Mouse (Mus musculus): Measurements from ENCODE around the gene Nckap1l. TPM values are rescaled to one million over a fixed set of nuclear protein-coding genes. Genes with fewer than 3 reads are reported as not detected.
A peak's percentile ranks its signal among the peaks of the same experiment; 100 is the strongest.

The Nckap1l gene
- polyA plus RNA-seq, 1 experiment from 2014 or later, result 2.2 TPM

- Histone ChIP-seq H3K9me3 (no peaks in the 10 kb centered on the region), H3K4me2 (replicated peaks) (no peak overlapping the region), H3K36me3 (no peaks in the 10 kb centered on the region), H3K27me3 (peaks cover 13% of the 10 kb centered on the region), H3K9ac (no peak overlapping the region), H3K4me1 (no peaks in the 10 kb centered on the region), H3K27ac (no peak overlapping the region), H3K4me3 (no peak overlapping the region)
- 9% methylated on average over 5 of the region's 5 CpGs for WGBS
- peak; percentile 39; the same call in 1 of the 2 replicates for ATAC-seq (ENCODE audit: low FRiP score, low read depth)
These were observed 76.8 kb downstream of the Nckap1l start for GRCm38 (mm10) chr15:103530372-103530771.

DNA sequence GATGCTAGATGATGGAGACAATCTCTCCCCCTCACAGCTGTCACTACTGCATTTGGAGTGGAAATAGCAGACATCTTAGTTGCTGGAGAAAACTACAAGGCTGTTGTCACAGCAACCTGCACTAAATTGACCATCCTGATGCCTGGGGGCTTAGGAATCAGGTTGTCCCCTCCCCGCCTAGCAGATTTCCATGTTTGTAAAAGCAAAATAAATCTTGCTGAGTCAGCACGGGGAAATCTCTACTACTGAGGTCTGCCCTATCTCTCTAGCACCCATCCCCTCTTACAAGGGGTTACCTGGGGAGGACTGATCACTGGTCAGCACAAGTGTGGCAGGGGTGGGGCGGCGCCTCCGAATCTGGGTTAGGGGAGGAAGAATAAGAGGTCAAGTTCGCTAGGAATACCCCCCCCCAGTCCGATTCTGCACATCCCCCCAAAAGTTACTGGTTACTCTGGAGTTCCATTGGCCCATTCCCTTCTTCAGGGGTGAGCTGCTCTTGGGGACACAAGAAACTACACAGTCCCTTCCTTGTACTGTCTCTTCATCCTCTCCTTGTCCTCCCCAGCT, 80.5 kb downstream of the Nckap1l start:
- WGBS, result 77% methylated on average over 7 of the region's 7 CpGs
- Histone ChIP-seq H3K4me2 (replicated peaks) (no peak overlapping the region), H3K9me3 (no peaks in the 10 kb centered on the region), H3K9ac (no peak overlapping the region), H3K27ac (no peak overlapping the region), H3K4me1 (peaks cover 23% of the 10 kb centered on the region), H3K27me3 (peaks cover 44% of the 10 kb centered on the region), H3K36me3 (no peaks in the 10 kb centered on the region), H3K4me3 (no peak overlapping the region)
- ATAC-seq (ENCODE audit: low FRiP score, low read depth), result no peak

DNA sequence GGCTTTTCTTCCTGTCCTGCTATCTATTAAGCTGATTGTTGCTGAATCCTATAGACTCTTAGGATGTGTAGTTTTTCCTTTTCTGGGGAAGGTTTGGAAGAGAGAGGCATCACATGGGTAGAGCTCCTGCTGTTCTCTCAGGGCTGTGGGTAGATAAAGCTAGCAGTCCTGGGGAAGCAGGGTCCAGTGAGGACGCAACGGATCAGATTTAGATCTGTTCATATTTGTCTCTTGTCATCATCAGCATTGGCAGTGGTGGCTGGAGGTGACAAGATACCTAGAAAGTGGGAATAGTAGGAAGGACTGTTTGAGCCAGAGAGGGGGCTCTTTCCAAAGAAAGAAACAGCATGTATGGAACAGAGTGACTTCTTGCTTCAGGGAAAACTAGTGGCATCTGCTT, 81.4 kb downstream of the Nckap1l start:
- Histone ChIP-seq H3K36me3 (no peaks in the 10 kb centered on the region), H3K27me3 (peaks cover 49% of the 10 kb centered on the region), H3K9ac (no peak overlapping the region), H3K9me3 (no peaks in the 10 kb centered on the region), H3K27ac (no peak overlapping the region), H3K4me1 (peaks cover 23% of the 10 kb centered on the region), H3K4me3 (no peak overlapping the region), H3K4me2 (replicated peaks) (no peak overlapping the region)
- WGBS, result 94% methylated on average over 2 of the region's 2 CpGs
- no peak for ATAC-seq (ENCODE audit: low FRiP score, low read depth)

DNA sequence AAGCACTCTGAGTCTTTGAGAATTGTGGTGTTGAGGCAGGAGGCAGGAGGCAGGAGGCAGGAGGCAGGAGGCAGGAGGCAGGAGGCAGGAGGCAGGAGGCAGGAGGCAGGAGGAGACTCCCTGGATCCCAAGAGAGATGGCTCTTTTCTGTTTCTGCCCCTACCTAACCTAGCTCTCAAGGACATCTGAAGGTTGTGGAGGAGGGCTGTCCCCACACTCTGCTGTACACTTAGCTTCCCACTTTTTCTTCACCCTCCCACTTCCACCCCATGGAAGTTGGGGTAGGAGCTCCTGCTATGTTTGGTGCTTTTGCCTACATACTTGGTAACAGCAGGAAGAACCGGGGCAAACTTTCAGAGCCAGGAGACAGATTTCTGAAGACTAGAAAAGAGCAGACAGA, 82.2 kb downstream of the Nckap1l start:
- Histone ChIP-seq H3K36me3 (no peaks in the 10 kb centered on the region), H3K27me3 (peaks cover 56% of the 10 kb centered on the region), H3K9ac (no peak overlapping the region), H3K27ac (no peak overlapping the region), H3K4me1 (peaks cover 23% of the 10 kb centered on the region), H3K4me2 (replicated peaks) (no peak overlapping the region), H3K9me3 (no peaks in the 10 kb centered on the region), H3K4me3 (no peak overlapping the region)
- ATAC-seq (ENCODE audit: low FRiP score, low read depth), result no peak
- WGBS, result 74% methylated on average over 1 of the region's 1 CpGs

GRCm38 (mm10) chr15:103536456-103536855, 82.9 kb downstream of the Nckap1l start:
- H3K27me3 ChIP-seq, result peaks cover 59% of the 10 kb centered on the region
- no peak overlapping the region for H3K27ac ChIP-seq
- no peaks in the 10 kb centered on the region for H3K9me3 ChIP-seq
- peak overlapping the region; percentile 95; the same call in 1 of the 2 replicates for H3K4me2 ChIP-seq (replicated peaks)
- peaks cover 23% of the 10 kb centered on the region for H3K4me1 ChIP-seq
- H3K36me3 ChIP-seq, result no peaks in the 10 kb centered on the region
- peak overlapping the region; percentile 75; the same call in 1 of the 2 replicates for H3K9ac ChIP-seq
- no peak overlapping the region for H3K4me3 ChIP-seq
- WGBS, result 37% methylated on average over 2 of the region's 2 CpGs
- no peak for ATAC-seq (ENCODE audit: low FRiP score, low read depth)

- Histone ChIP-seq H3K4me1 (peaks cover 23% of the 10 kb centered on the region), H3K9me3 (no peaks in the 10 kb centered on the region), H3K9ac (peak overlapping the region; percentile 75), H3K27me3 (peaks cover 61% of the 10 kb centered on the region), H3K4me2 (replicated peaks) (peak overlapping the region; percentile 95), H3K4me3 (peak overlapping the region; percentile 70), H3K27ac (no peak overlapping the region), H3K36me3 (no peaks in the 10 kb centered on the region)
- WGBS, result under 1% methylated on average over 37 of the region's 37 CpGs
- peak; percentile 51 for ATAC-seq (ENCODE audit: low FRiP score, low read depth)
These were observed 83.6 kb downstream of the Nckap1l start for GRCm38 (mm10) chr15:103537011-103537821.

DNA sequence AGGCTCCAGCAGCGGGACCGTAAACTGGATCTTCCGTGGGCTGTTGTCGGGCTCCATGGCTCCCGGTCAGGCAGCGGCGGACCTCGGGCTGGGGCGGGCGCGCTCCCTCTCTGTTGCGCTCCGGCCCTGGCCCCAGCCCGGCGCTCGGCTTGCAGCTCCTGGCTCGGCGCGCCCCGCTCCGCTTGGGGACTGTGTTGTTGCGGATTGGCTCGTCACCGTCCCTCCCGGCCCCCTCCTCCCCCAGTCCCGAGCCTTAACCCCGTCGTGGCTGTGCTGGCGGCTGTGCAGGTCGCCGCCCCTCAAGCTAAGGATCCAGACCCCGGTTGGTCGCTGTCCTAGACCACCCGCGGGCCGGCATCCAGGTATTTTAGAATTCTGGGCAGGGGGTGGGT, 84.2 kb downstream of the Nckap1l start, which contains the start of gene Ppp1r1a:
TSS of gene Ppp1r1a (minus strand) at position 182 of the 392 bp plus-strand sequence.
- Histone ChIP-seq H3K4me1 (peaks cover 23% of the 10 kb centered on the region), H3K27ac (no peak within 1 kb of the TSS), H3K36me3 (no peaks in the 10 kb centered on the region), H3K9ac (peak within 1 kb of the TSS; percentile 75), H3K9me3 (no peaks in the 10 kb centered on the region), H3K27me3 (peaks cover 64% of the 10 kb centered on the region), H3K4me3 (peak within 1 kb of the TSS; percentile 70), H3K4me2 (replicated peaks) (peak within 1 kb of the TSS; percentile 95)
- peak; percentile 84 for ATAC-seq (ENCODE audit: low FRiP score, low read depth)
- 0% methylated on average over 36 of the region's 36 CpGs for WGBS

GRCm38 (mm10) chr15:103539259-103539658, 85.7 kb downstream of the Nckap1l start:
- Histone ChIP-seq H3K9me3 (no peaks in the 10 kb centered on the region), H3K4me2 (replicated peaks) (no peak overlapping the region), H3K4me3 (no peak overlapping the region), H3K36me3 (no peaks in the 10 kb centered on the region), H3K27ac (no peak overlapping the region), H3K9ac (no peak overlapping the region), H3K27me3 (peaks cover 63% of the 10 kb centered on the region), H3K4me1 (peaks cover 23% of the 10 kb centered on the region)
- WGBS, result 60% methylated on average over 2 of the region's 2 CpGs
- ATAC-seq (ENCODE audit: low FRiP score, low read depth), result no peak

DNA sequence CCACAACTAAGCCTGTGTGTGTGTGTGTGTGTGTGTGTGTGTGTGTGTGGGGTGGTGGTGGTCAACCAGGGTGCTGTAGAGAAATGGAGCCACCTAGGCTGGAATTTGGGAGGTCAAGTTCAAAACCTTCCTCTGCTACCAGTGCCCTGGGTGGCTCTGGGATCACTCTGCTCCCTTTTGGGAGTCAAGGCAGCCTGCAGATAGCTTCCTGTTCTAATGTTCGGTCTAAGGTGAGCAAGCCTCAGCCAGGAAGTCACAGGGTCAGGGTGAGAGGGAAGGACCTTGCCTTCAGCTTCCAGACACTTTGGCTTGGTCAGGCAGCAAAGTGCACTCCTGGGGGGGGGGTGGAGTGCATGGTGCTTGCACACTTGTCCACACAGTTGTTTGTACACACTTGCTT, 87.1 kb downstream of the Nckap1l start:
- ATAC-seq (ENCODE audit: low FRiP score, low read depth), result no peak
- H3K27me3 ChIP-seq, result peaks cover 49% of the 10 kb centered on the region
- WGBS, result 81% methylated on average over 1 of the region's 1 CpGs
- H3K36me3 ChIP-seq, result no peaks in the 10 kb centered on the region
- no peak overlapping the region for H3K9ac ChIP-seq
- no peak overlapping the region for H3K27ac ChIP-seq
- peaks cover 23% of the 10 kb centered on the region for H3K4me1 ChIP-seq
- no peaks in the 10 kb centered on the region for H3K9me3 ChIP-seq
- H3K4me3 ChIP-seq, result no peak overlapping the region
- no peak overlapping the region for H3K4me2 ChIP-seq (replicated peaks)

DNA sequence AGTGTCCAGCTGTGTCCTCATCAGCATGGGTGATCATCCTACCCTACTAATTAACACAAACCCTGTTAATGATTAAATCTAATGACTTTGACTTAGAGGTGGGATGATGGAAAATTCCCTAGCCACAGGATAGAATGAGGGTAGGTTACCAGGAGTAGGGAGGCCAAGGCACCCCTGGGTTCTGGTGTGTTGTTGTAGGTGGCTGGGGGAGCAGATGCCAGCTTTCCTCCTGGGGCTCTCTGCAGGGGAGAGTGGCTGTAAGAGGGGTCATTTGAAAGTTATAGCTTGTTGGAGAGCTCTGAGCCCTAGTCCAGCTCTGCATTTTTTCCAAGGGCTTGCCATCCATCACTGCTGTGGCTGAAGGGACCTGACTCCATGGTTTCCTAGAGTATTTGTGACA, 88.9 kb downstream of the Nckap1l start:
- no peaks in the 10 kb centered on the region for H3K36me3 ChIP-seq
- H3K27ac ChIP-seq, result no peak overlapping the region
- peaks cover 32% of the 10 kb centered on the region for H3K27me3 ChIP-seq
- H3K4me3 ChIP-seq, result no peak overlapping the region
- no peak for ATAC-seq (ENCODE audit: low FRiP score, low read depth)
- H3K4me2 ChIP-seq (replicated peaks), result no peak overlapping the region
- H3K4me1 ChIP-seq, result peaks cover 13% of the 10 kb centered on the region
- H3K9me3 ChIP-seq, result no peaks in the 10 kb centered on the region
- no peak overlapping the region for H3K9ac ChIP-seq

DNA sequence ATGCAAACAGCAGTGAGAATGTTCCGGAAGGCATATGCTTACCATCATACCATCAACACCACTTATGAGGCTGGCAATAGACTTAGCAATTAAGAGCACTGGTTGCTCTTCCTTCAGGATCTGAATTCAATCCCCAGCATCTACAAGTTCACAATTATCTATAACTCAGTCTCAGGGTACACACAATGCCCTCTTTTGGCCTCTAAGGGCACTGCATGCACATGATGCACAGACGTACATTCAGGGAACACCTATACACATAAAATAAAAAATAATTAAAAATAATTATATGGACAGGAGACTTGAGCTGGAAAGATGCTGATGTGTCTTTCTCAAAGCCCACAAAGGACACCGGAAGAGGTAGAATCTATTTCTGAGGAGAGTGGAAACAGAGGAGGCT, 94.4 kb downstream of the Nckap1l start:
- Histone ChIP-seq H3K36me3 (no peaks in the 10 kb centered on the region), H3K27me3 (0 out of 2 replicates have a peak, but pooled peaks cover 3% of the 10 kb centered on the region)
- 85% methylated on average over 3 of the region's 3 CpGs for WGBS

More for the DNA sequence above, 94.4 kb downstream of the Nckap1l start:
- no peak for ATAC-seq (ENCODE audit: low FRiP score, low read depth)
- Histone ChIP-seq H3K4me2 (replicated peaks) (no peak overlapping the region), H3K9me3 (no peaks in the 10 kb centered on the region), H3K4me1 (0 out of 2 replicates have a peak, but pooled peaks cover 3% of the 10 kb centered on the region), H3K9ac (no peak overlapping the region), H3K27ac (no peak overlapping the region), H3K4me3 (no peak overlapping the region)

Measured in limb, embryonic 13.5 days (tissue).